Mouse (Mus musculus): Measurements from ENCODE around the gene Prmt2.
A peak's percentile ranks its signal among the peaks of the same experiment; 100 is the strongest.

Prmt2 gene

GRCm38 (mm10) chr10:76237341-76238225 is at the start of gene Prmt2:
TSS of gene Prmt2 (minus strand) at chr10:76237865.
- DNase-seq: peak; percentile 92 to 95

GRCm38 (mm10) chr10:76278541-76279097 is 41.0 kb upstream of the Prmt2 start:
- DNase-seq: no peak

GRCm38 (mm10) chr10:76275256-76275655 is 37.6 kb upstream of the Prmt2 start:
- DNase-seq: no peak

GRCm38 (mm10) chr10:76271238-76271637 is 33.6 kb upstream of the Prmt2 start:
- DNase-seq: peak; percentile 37 to 58

- peak in 1 of 2 experiments; percentile 26 for DNase-seq
These were observed 24.8 kb upstream of the Prmt2 start for GRCm38 (mm10) chr10:76262431-76262830.

GRCm38 (mm10) chr10:76261447-76261846 is 23.8 kb upstream of the Prmt2 start:
- peak; percentile 50 to 66 for DNase-seq

GRCm38 (mm10) chr10:76260358-76261059 is 22.8 kb upstream of the Prmt2 start:
- peak in 1 of 2 experiments; percentile 21 for DNase-seq

GRCm38 (mm10) chr10:76259566-76260232 is 22.0 kb upstream of the Prmt2 start:
- no peak for DNase-seq

GRCm38 (mm10) chr10:76257719-76258390 is 20.2 kb upstream of the Prmt2 start:
- DNase-seq: peak; percentile 88 to 91

- DNase-seq: no peak
These were observed 19.6 kb upstream of the Prmt2 start for GRCm38 (mm10) chr10:76257231-76257630.

GRCm38 (mm10) chr10:76255617-76256016 is 18.0 kb upstream of the Prmt2 start:
- no peak for DNase-seq

- peak in 1 of 2 experiments; percentile 25 for DNase-seq
These were observed 15.9 kb upstream of the Prmt2 start, which contains the start of gene S100b for GRCm38 (mm10) chr10:76253536-76253935. TSS of gene S100b (plus strand) at chr10:76253853.

- no peak for DNase-seq
These were observed 15.4 kb upstream of the Prmt2 start for GRCm38 (mm10) chr10:76253079-76253478.

- DNase-seq: no peak
These were observed 13.2 kb upstream of the Prmt2 start for GRCm38 (mm10) chr10:76250870-76251269.

GRCm38 (mm10) chr10:76248647-76248968 is 10.9 kb upstream of the Prmt2 start:
- no peak for DNase-seq

GRCm38 (mm10) chr10:76247960-76248646 is 10.4 kb upstream of the Prmt2 start:
- DNase-seq: no peak

GRCm38 (mm10) chr10:76246601-76247000 is 8.9 kb upstream of the Prmt2 start:
- DNase-seq: no peak

- DNase-seq: no peak
These were observed 7.4 kb upstream of the Prmt2 start for GRCm38 (mm10) chr10:76245106-76245505.

- DNase-seq: peak; percentile 48 to 50
These were observed 1.7 kb upstream of the Prmt2 start for GRCm38 (mm10) chr10:76239401-76239800.

- DNase-seq: no peak
These were observed 8.0 kb downstream of the Prmt2 start for GRCm38 (mm10) chr10:76229627-76230026.

GRCm38 (mm10) chr10:76225944-76226343 is 11.7 kb downstream of the Prmt2 start:
- DNase-seq: no peak

GRCm38 (mm10) chr10:76218240-76218639 is 19.4 kb downstream of the Prmt2 start:
- peak in 1 of 2 experiments; percentile 13 for DNase-seq

All from lung, adult 18-20 months (tissue).